ENCODE assay signal across 10 mouse cellular contexts in the genomic region with DNA sequence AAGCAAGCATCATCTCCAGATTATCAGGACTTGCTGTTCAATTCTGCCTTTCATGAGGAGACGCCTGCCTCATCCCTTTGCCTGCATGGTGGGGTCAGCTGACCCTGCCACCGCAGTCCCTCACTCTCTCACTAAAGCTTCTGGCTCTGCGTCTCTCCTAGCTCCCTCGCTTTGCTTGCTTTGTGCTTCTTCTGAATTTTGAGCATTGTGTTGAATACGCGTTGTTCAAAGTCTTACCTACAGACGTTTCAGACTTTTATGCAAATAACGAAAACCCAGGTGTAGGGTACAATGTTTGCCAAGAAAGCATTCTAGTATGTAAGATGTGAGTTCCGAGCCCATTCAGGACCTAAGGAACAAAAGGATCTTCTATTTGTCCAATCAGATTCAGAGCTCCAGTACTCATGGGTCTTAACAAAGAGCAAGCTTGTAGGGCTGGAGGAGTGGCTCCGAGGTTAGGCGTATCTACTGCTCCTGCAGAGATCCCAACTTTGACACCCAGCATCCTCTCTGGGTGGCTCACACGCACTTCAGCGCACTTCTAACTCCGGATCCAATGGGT.
DNase-seq lines count a peak whose midpoint lies in the region; ATAC-seq and TF ChIP-seq lines count a peak whose summit lies in the region.
"Had no signal": no experiment of that assay in that cellular context is flagged by ENCODE, and none has a peak within 500 bp of the region (broad histone marks: within the 10 kb centered on the region; RNA-seq: fewer than 3 reads in every experiment).

No protein-coding gene starts in this region.

- ATAC-seq in heart, embryonic 11.5 days (replicated peaks; ENCODE audit: insufficient number of reproducible peaks, low FRiP score, low TSS enrichment) = no peak
- peak; percentile 18; the same call in 1 of the 2 replicates for ATAC-seq in common myeloid progenitor, adult 5-6 weeks (replicated peaks; ENCODE audit: low read depth, poor library complexity, severe bottlenecking)
- no peak for ATAC-seq in forebrain, postnatal 0 days
- peak; percentile 68; the same call in 1 of the 2 replicates for ATAC-seq in midbrain, embryonic 12.5 days (ENCODE audit: low FRiP score, low read depth)
- ATAC-seq: intestine, embryonic 15.5 days had no signal

- no peaks in the 10 kb centered on the region for H3K36me3 ChIP-seq in heart, embryonic 11.5 days (ENCODE audit: control insufficient read depth, insufficient read depth, low read length)
- H3K36me3 ChIP-seq in forebrain, postnatal 0 days (ENCODE audit: insufficient read depth) = no peaks in the 10 kb centered on the region
- no peaks in the 10 kb centered on the region for H3K36me3 ChIP-seq in midbrain, embryonic 12.5 days
- H3K36me3 ChIP-seq: intestine, embryonic 15.5 days had no signal

- DNase-seq in heart, adult 8-10 months (ENCODE audit: low spot score) = no peak
- peak; percentile 48 for DNase-seq in forebrain, postnatal 0 days
- DNase-seq in adrenal gland, postnatal 36 days = no peak
- DNase-seq in thymus, postnatal 25 days = no peak
- DNase-seq in spleen, postnatal 10 days (ENCODE audit: low spot score in 2 of 2) = no peak
- DNase-seq: right cerebral cortex, postnatal 25 days had no signal

- peak overlapping the region; percentile 25; the same call in 1 of the 2 replicates for H3K4me3 ChIP-seq in heart, embryonic 11.5 days (ENCODE audit: low read depth, low read length)
- H3K4me3 ChIP-seq in forebrain, postnatal 0 days (ENCODE audit: low read depth, low read length) = no peak overlapping the region
- H3K4me3 ChIP-seq in midbrain, embryonic 12.5 days = peak overlapping the region; percentile 35
- H3K4me3 ChIP-seq: intestine, embryonic 15.5 days had no signal

- H3K27ac ChIP-seq in heart, embryonic 11.5 days (ENCODE audit: low read depth, low read length) = no peak overlapping the region
- H3K27ac ChIP-seq in forebrain, postnatal 0 days (ENCODE audit: low read depth, low read length) = no peak overlapping the region
- H3K27ac ChIP-seq in midbrain, embryonic 12.5 days (replicated peaks) = no peak overlapping the region
- H3K27ac ChIP-seq: intestine, embryonic 15.5 days had no signal

- no peak overlapping the region for H3K9ac ChIP-seq in heart, embryonic 11.5 days (ENCODE audit: low read depth, low read length)
- no peak overlapping the region for H3K9ac ChIP-seq in forebrain, postnatal 0 days
- H3K9ac ChIP-seq in midbrain, embryonic 12.5 days (replicated peaks) = peak overlapping the region; percentile 28
- H3K9ac ChIP-seq: intestine, embryonic 15.5 days had no signal

- peak overlapping the region; percentile 64 for H3K4me2 ChIP-seq in heart, embryonic 11.5 days
- peak overlapping the region; percentile 39 for H3K4me2 ChIP-seq in forebrain, postnatal 0 days (ENCODE audit: low read depth)
- H3K4me2 ChIP-seq in midbrain, embryonic 12.5 days (replicated peaks) = peak overlapping the region; percentile 65

- 28% methylated on average over 14 of the region's 14 CpGs for WGBS in heart, embryonic 11.5 days (ENCODE audit: insufficient replicate concordance)
- WGBS in forebrain, postnatal 0 days = 13% methylated on average over 14 of the region's 14 CpGs
- 7% methylated on average over 14 of the region's 14 CpGs for WGBS in midbrain, embryonic 12.5 days

- no peaks in the 10 kb centered on the region for H3K27me3 ChIP-seq in heart, embryonic 11.5 days (ENCODE audit: control insufficient read depth, insufficient read depth, low read length)
- H3K27me3 ChIP-seq in forebrain, postnatal 0 days (ENCODE audit: insufficient read depth, low read length) = peaks cover 9% of the 10 kb centered on the region
- peaks cover 33% of the 10 kb centered on the region for H3K27me3 ChIP-seq in midbrain, embryonic 12.5 days
- H3K27me3 ChIP-seq: intestine, embryonic 15.5 days had no signal

- no peaks in the 10 kb centered on the region for H3K4me1 ChIP-seq in heart, embryonic 11.5 days (ENCODE audit: control insufficient read depth, insufficient read depth, low read length)
- H3K4me1 ChIP-seq in forebrain, postnatal 0 days (ENCODE audit: insufficient read depth) = peaks cover 4% of the 10 kb centered on the region; the same call in 1 of the 2 replicates
- H3K4me1 ChIP-seq in midbrain, embryonic 12.5 days = peaks cover 18% of the 10 kb centered on the region

- no peaks in the 10 kb centered on the region for H3K9me3 ChIP-seq in heart, embryonic 11.5 days (replicated peaks; ENCODE audit: control insufficient read depth, low read length)
- no peaks in the 10 kb centered on the region for H3K9me3 ChIP-seq in forebrain, postnatal 0 days (ENCODE audit: low read length)
- H3K9me3 ChIP-seq in midbrain, embryonic 12.5 days = no peaks in the 10 kb centered on the region
- H3K9me3 ChIP-seq: intestine, embryonic 15.5 days had no signal

- TF ChIP-seq CTCF in forebrain, postnatal 0 days (IDR thresholded peaks at IDR 0.05; ENCODE audit: low read depth) = no peak

Comparison
In these comparisons a context has a peak if more than half of its experiments do, and no peak if none do; other contexts are left out.
1. ATAC-seq: peak in common myeloid progenitor, adult 5-6 weeks (single experiment) and midbrain, embryonic 12.5 days (single experiment); none in heart, embryonic 11.5 days (single experiment) and forebrain, postnatal 0 days (single experiment).
2. Peak in every context shown above with its lines, with median percentiles within 50 percentile points of each other: H3K4me2 ChIP-seq.